Mouse (Mus musculus): ENCODE measurements around the gene Zbtb20. TPM values are rescaled to one million over a fixed set of nuclear protein-coding genes. Genes with fewer than 3 reads are reported as not detected.

Zbtb20 gene
- polyA plus RNA-seq, 1 experiment from 2014 or later, result 15.4 TPM

GRCm38 (mm10) chr16:43592801-43593200 is 717.1 kb downstream of the Zbtb20 start:
- no peak overlapping the region for H3K27ac ChIP-seq (replicated peaks; ENCODE audit: low read depth, low read length)
- H3K4me1 ChIP-seq (ENCODE audit: control insufficient read depth, insufficient read depth, low read length), result no peaks in the 10 kb centered on the region
- no peaks in the 10 kb centered on the region for H3K27me3 ChIP-seq (ENCODE audit: control insufficient read depth, insufficient read depth, low read length)
- no peak overlapping the region for H3K4me3 ChIP-seq (ENCODE audit: low read depth, low read length)
- 6% methylated on average over 1 of the region's 1 CpGs for WGBS
- H3K9me3 ChIP-seq (replicated peaks; ENCODE audit: control insufficient read depth, low read length), result no peaks in the 10 kb centered on the region
- ATAC-seq (replicated peaks; ENCODE audit: insufficient number of reproducible peaks, low FRiP score, low TSS enrichment, low read depth), result no peak
- H3K36me3 ChIP-seq (replicated peaks; ENCODE audit: control insufficient read depth, insufficient read depth, low read depth, low read length), result no peaks in the 10 kb centered on the region
- H3K4me2 ChIP-seq (ENCODE audit: low read depth, low read length), result no peak overlapping the region
- peak; percentile 48 for DNase-seq (ENCODE audit: low spot score)
- H3K9ac ChIP-seq (replicated peaks; ENCODE audit: low read length), result no peak overlapping the region

- no peaks in the 10 kb centered on the region for H3K4me1 ChIP-seq (ENCODE audit: control insufficient read depth, insufficient read depth, low read length)
- DNase-seq (ENCODE audit: low spot score), result no peak
- ATAC-seq (replicated peaks; ENCODE audit: insufficient number of reproducible peaks, low FRiP score, low TSS enrichment, low read depth), result no peak
Observed at GRCm38 (mm10) chr16:43597375-43598060, 721.8 kb downstream of the Zbtb20 start.

GRCm38 (mm10) chr16:43599707-43600106 is 724.0 kb downstream of the Zbtb20 start:
- WGBS, result 76% methylated on average over 2 of the region's 2 CpGs

More at GRCm38 (mm10) chr16:43597375-43598060, 721.8 kb downstream of the Zbtb20 start:
- H3K9ac ChIP-seq (replicated peaks; ENCODE audit: low read length), result no peak overlapping the region
- H3K27me3 ChIP-seq (ENCODE audit: control insufficient read depth, insufficient read depth, low read length), result no peaks in the 10 kb centered on the region
- no peaks in the 10 kb centered on the region for H3K9me3 ChIP-seq (replicated peaks; ENCODE audit: control insufficient read depth, low read length)
- H3K4me3 ChIP-seq (ENCODE audit: low read depth, low read length), result no peak overlapping the region
- H3K27ac ChIP-seq (replicated peaks; ENCODE audit: low read depth, low read length), result no peak overlapping the region
- H3K4me2 ChIP-seq (ENCODE audit: low read depth, low read length), result no peak overlapping the region
- 80% methylated on average over 7 of the region's 7 CpGs for WGBS
- H3K36me3 ChIP-seq (replicated peaks; ENCODE audit: control insufficient read depth, insufficient read depth, low read depth, low read length), result no peaks in the 10 kb centered on the region

GRCm38 (mm10) chr16:43602573-43602972 is 726.9 kb downstream of the Zbtb20 start:
- Histone ChIP-seq H3K4me3 (ENCODE audit: low read depth, low read length) (no peak overlapping the region), H3K27ac (replicated peaks; ENCODE audit: low read depth, low read length) (no peak overlapping the region), H3K4me2 (ENCODE audit: low read depth, low read length) (no peak overlapping the region), H3K9me3 (replicated peaks; ENCODE audit: control insufficient read depth, low read length) (no peaks in the 10 kb centered on the region), H3K9ac (replicated peaks; ENCODE audit: low read length) (no peak overlapping the region), H3K27me3 (ENCODE audit: control insufficient read depth, insufficient read depth, low read length) (no peaks in the 10 kb centered on the region), H3K36me3 (replicated peaks; ENCODE audit: control insufficient read depth, insufficient read depth, low read depth, low read length) (no peaks in the 10 kb centered on the region), H3K4me1 (ENCODE audit: control insufficient read depth, insufficient read depth, low read length) (peaks cover 2% of the 10 kb centered on the region)
- no peak for DNase-seq (ENCODE audit: low spot score)
- ATAC-seq (replicated peaks; ENCODE audit: insufficient number of reproducible peaks, low FRiP score, low TSS enrichment, low read depth), result no peak
- 76% methylated on average over 4 of the region's 4 CpGs for WGBS

More at GRCm38 (mm10) chr16:43599707-43600106, 724.0 kb downstream of the Zbtb20 start:
- no peak for DNase-seq (ENCODE audit: low spot score)
- Histone ChIP-seq H3K4me1 (ENCODE audit: control insufficient read depth, insufficient read depth, low read length) (peaks cover 2% of the 10 kb centered on the region), H3K4me2 (ENCODE audit: low read depth, low read length) (no peak overlapping the region), H3K4me3 (ENCODE audit: low read depth, low read length) (no peak overlapping the region), H3K27ac (replicated peaks; ENCODE audit: low read depth, low read length) (no peak overlapping the region), H3K9ac (replicated peaks; ENCODE audit: low read length) (no peak overlapping the region), H3K36me3 (replicated peaks; ENCODE audit: control insufficient read depth, insufficient read depth, low read depth, low read length) (no peaks in the 10 kb centered on the region), H3K27me3 (ENCODE audit: control insufficient read depth, insufficient read depth, low read length) (no peaks in the 10 kb centered on the region), H3K9me3 (replicated peaks; ENCODE audit: control insufficient read depth, low read length) (no peaks in the 10 kb centered on the region)
- no peak for ATAC-seq (replicated peaks; ENCODE audit: insufficient number of reproducible peaks, low FRiP score, low TSS enrichment, low read depth)

GRCm38 (mm10) chr16:43603591-43604141 is 728.0 kb downstream of the Zbtb20 start:
- Histone ChIP-seq H3K27ac (replicated peaks; ENCODE audit: low read depth, low read length) (0 out of 2 replicates have a peak overlapping the region, but pooled peaks have one; percentile 35), H3K4me2 (ENCODE audit: low read depth, low read length) (no peak overlapping the region)
- ATAC-seq (replicated peaks; ENCODE audit: insufficient number of reproducible peaks, low FRiP score, low TSS enrichment, low read depth), result 0 out of 2 replicates have a peak, but pooled peaks have one; percentile 65

GRCm38 (mm10) chr16:43604399-43605013 is 728.8 kb downstream of the Zbtb20 start:
- ATAC-seq (replicated peaks; ENCODE audit: insufficient number of reproducible peaks, low FRiP score, low TSS enrichment, low read depth), result no peak
- WGBS, result 62% methylated on average over 4 of the region's 4 CpGs
- Histone ChIP-seq H3K27me3 (ENCODE audit: control insufficient read depth, insufficient read depth, low read length) (no peaks in the 10 kb centered on the region), H3K4me3 (ENCODE audit: low read depth, low read length) (no peak overlapping the region), H3K36me3 (replicated peaks; ENCODE audit: control insufficient read depth, insufficient read depth, low read depth, low read length) (no peaks in the 10 kb centered on the region), H3K4me2 (ENCODE audit: low read depth, low read length) (no peak overlapping the region), H3K9me3 (replicated peaks; ENCODE audit: control insufficient read depth, low read length) (no peaks in the 10 kb centered on the region), H3K4me1 (ENCODE audit: control insufficient read depth, insufficient read depth, low read length) (peaks cover 2% of the 10 kb centered on the region), H3K27ac (replicated peaks; ENCODE audit: low read depth, low read length) (no peak overlapping the region), H3K9ac (replicated peaks; ENCODE audit: low read length) (no peak overlapping the region)
- DNase-seq (ENCODE audit: low spot score), result no peak

More at GRCm38 (mm10) chr16:43603591-43604141, 728.0 kb downstream of the Zbtb20 start:
- H3K36me3 ChIP-seq (replicated peaks; ENCODE audit: control insufficient read depth, insufficient read depth, low read depth, low read length), result no peaks in the 10 kb centered on the region
- WGBS, result 7% methylated on average over 9 of the region's 9 CpGs
- peak; percentile 45 for DNase-seq (ENCODE audit: low spot score)
- H3K27me3 ChIP-seq (ENCODE audit: control insufficient read depth, insufficient read depth, low read length), result no peaks in the 10 kb centered on the region
- no peak overlapping the region for H3K9ac ChIP-seq (replicated peaks; ENCODE audit: low read length)
- no peak overlapping the region for H3K4me3 ChIP-seq (ENCODE audit: low read depth, low read length)
- H3K9me3 ChIP-seq (replicated peaks; ENCODE audit: control insufficient read depth, low read length), result no peaks in the 10 kb centered on the region
- H3K4me1 ChIP-seq (ENCODE audit: control insufficient read depth, insufficient read depth, low read length), result peaks cover 2% of the 10 kb centered on the region

GRCm38 (mm10) chr16:43607086-43607485 is 731.4 kb downstream of the Zbtb20 start:
- DNase-seq (ENCODE audit: low spot score) (no peak), ATAC-seq (replicated peaks; ENCODE audit: insufficient number of reproducible peaks, low FRiP score, low TSS enrichment, low read depth) (no peak)
- no peak overlapping the region for H3K9ac ChIP-seq (replicated peaks; ENCODE audit: low read length)
- no peaks in the 10 kb centered on the region for H3K27me3 ChIP-seq (ENCODE audit: control insufficient read depth, insufficient read depth, low read length)
- no peak overlapping the region for H3K27ac ChIP-seq (replicated peaks; ENCODE audit: low read depth, low read length)
- H3K4me1 ChIP-seq (ENCODE audit: control insufficient read depth, insufficient read depth, low read length), result peaks cover 2% of the 10 kb centered on the region
- no peak overlapping the region for H3K4me2 ChIP-seq (ENCODE audit: low read depth, low read length)
- H3K9me3 ChIP-seq (replicated peaks; ENCODE audit: control insufficient read depth, low read length), result no peaks in the 10 kb centered on the region
- H3K36me3 ChIP-seq (replicated peaks; ENCODE audit: control insufficient read depth, insufficient read depth, low read depth, low read length), result no peaks in the 10 kb centered on the region
- H3K4me3 ChIP-seq (ENCODE audit: low read depth, low read length), result no peak overlapping the region

- no peak overlapping the region for H3K9ac ChIP-seq (replicated peaks; ENCODE audit: low read length)
- H3K9me3 ChIP-seq (replicated peaks; ENCODE audit: control insufficient read depth, low read length), result no peaks in the 10 kb centered on the region
- no peak overlapping the region for H3K27ac ChIP-seq (replicated peaks; ENCODE audit: low read depth, low read length)
- no peak overlapping the region for H3K4me2 ChIP-seq (ENCODE audit: low read depth, low read length)
- ATAC-seq (replicated peaks; ENCODE audit: insufficient number of reproducible peaks, low FRiP score, low TSS enrichment, low read depth) (no peak), DNase-seq (ENCODE audit: low spot score) (no peak)
- no peak overlapping the region for H3K4me3 ChIP-seq (ENCODE audit: low read depth, low read length)
- no peaks in the 10 kb centered on the region for H3K27me3 ChIP-seq (ENCODE audit: control insufficient read depth, insufficient read depth, low read length)
- peaks cover 2% of the 10 kb centered on the region for H3K4me1 ChIP-seq (ENCODE audit: control insufficient read depth, insufficient read depth, low read length)
- no peaks in the 10 kb centered on the region for H3K36me3 ChIP-seq (replicated peaks; ENCODE audit: control insufficient read depth, insufficient read depth, low read depth, low read length)
Observed at GRCm38 (mm10) chr16:43608066-43608465, 732.4 kb downstream of the Zbtb20 start.

All from embryonic facial prominence, embryonic 11.5 days (tissue).